Mouse (Mus musculus) frontal cortex, postnatal 14 days (tissue): ENCODE measurements around the gene Abhd14b.
"Not testable (repeated sequence)": the region's sequence is repeated elsewhere in the genome, so short reads cannot be mapped to it uniquely, and the experiment has no call there.

Experiments used
- DNase-seq, 2 experiments: peaks; one replicate each; pipeline ENCODE4 v3.0.0; 2022; ENCODE audit warnings: low spot score in 2 of 2

Gene Abhd14b

GRCm38 (mm10) chr9:106476002-106476923, 29.0 kb downstream of the Abhd14b start:
- DNase-seq = peak; percentile 21

- peak; percentile 99 to 100 for DNase-seq
These were observed 29.7 kb downstream of the Abhd14b start, which contains the start of gene Parp3 for GRCm38 (mm10) chr9:106476924-106477484. Gene Parp3, minus strand, starts transcription at chr9:106476949.

GRCm38 (mm10) chr9:106477649-106478048, 30.4 kb downstream of the Abhd14b start:
- DNase-seq = peak in 1 of 2 experiments; percentile 2

DNA sequence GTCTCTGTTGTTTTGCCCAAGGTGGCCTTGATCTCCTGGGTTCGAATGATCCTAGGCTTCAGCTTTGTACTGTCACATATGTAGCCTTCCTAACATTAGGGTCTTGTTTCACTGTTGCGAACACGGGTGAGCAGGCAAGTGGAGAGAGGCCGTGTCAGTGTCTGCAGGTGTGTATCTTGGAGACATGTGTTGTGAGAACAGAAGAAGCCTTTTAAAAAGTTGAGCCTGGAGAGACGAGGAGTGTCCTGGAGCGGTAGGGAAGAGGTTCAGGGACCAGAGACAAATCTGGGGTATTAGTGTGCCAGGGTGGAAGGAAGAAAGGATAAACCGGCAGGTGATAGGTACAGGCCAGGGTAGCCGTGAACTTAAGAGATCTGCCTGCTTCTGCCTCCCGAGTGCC, 30.8 kb downstream of the Abhd14b start:
- peak in 1 of 2 experiments; percentile 2 for DNase-seq

DNA sequence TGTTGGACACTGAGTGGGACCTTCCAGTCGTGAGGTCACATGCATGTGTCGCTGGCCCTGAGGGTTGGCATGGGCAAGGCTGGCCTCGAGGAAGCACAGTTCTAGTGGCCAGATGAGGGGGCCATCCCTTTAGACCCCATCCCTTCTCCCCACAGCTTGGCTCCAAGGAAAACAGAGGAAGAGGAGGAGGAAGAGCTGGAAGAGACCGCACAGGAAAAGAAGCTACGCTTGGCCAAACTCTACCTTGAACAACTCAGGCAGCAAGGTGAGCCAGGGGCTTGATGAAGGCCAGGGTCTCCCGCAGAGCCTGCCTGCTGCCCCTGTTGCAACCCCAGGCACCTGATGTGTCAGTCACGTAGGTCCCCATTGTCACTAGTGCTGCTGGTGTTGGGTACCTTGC, 33.3 kb downstream of the Abhd14b start:
- DNase-seq = peak in 1 of 2 experiments; percentile 1

- peak in 1 of 2 experiments; percentile 2 for DNase-seq
These were observed 33.8 kb downstream of the Abhd14b start for GRCm38 (mm10) chr9:106481075-106481474.

DNA sequence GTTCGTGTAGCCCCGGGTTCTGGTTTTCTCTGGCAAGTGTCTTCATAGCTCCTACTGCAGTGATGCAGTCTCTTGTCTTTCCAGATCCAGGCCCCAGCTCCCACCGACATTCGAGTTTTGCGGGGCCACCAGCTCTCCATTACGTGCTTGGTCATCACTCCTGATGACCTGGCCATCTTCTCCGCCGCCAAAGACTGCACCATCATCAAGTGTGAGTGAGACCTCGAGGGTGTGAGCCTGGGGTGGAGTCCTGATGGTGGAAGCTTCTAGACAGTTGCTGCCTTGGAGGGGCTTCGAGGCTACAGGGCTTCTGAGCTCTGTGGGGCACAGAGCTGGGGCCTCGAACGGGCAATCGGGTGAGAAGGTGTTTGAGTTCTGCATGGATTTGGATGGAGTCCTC, 34.4 kb downstream of the Abhd14b start:
- DNase-seq = peak in 1 of 2 experiments; percentile 2

DNA sequence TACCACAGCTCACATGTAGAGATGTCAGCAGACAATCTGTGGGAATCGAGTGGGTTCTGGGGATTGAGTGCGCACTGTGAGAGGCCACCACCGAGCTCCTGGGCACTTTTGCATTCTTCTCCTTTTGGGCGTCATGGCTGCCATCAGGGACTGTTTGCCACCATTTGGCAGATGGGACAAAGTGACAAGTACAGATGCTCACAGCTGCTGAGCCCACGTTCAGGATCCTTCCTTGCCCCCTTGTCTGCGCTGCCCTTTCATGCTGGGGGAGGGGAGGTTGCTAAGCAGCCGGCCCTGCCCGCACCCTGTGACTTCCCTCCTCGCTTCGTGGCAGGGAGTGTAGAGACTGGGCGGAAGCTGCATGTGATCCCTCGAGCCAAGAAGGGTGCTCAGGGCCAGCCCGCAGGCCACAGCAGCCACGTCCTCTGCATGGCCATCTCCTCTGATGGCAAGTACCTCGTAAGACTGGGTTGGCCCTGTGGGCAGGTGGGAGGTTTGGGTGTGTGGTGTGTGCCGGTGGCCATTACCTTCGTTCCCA, 35.4 kb downstream of the Abhd14b start:
- DNase-seq = peak in 1 of 2 experiments; percentile 1

- DNase-seq = no peak
These were observed 35.9 kb downstream of the Abhd14b start for GRCm38 (mm10) chr9:106483136-106483535.

DNA sequence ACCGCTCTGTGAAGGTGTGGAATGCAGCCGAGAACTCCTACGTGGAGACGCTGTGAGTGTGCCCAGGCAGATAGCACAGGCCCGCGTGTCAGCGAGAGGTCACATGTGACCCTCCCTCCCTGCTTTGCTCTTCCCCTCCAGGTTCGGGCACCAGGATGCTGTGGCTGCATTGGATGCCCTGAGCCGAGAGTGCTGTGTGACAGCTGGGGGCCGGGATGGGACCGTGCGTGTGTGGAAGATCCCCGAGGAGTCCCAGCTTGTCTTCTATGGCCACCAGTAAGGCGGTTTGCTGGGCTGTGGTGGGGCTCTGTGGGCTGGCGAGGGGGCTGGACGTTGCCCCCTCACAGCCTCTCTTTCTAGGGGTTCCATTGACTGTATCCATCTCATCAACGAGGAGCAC, 36.3 kb downstream of the Abhd14b start:
- DNase-seq = peak in 1 of 2 experiments; percentile 2

DNA sequence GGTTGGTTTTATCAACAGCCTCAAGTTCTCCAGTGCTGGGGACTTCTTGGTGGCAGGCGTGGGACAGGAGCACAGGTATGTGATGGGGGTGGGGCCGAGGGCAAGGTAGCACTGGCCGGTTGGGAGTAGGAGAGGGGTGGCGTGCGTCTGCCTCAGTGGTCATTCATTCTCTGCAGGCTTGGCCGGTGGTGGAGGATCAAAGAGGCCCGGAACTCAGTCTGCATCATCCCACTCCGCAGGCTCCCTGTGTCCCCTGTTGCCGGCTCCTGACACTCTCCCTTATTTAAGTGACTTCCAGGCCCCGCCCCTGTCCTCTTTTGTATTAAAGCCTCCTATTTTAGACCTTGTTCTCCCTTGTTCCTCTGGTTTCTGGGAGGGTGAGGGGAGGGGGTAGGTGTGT, 37.8 kb downstream of the Abhd14b start:
- peak in 1 of 2 experiments; percentile 2 for DNase-seq

DNA sequence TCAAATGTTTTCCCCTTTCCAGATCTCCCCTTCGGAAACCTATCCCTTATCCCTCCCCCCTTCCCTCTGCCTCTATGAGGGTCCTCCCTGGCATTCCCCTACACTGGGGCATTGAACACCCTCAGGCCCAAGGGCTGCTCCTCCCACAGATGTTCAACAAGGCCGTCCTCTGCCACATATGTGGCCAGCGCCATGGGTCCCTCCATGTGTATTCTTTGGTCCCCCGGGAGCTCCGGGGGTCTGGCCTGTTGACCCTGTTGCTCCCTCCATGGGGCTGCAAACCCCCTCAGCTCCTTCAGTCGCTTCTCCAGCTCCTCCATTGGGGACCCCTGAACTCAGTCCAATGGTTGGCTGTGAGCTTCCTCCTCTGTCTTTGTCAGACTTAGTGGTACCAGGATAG, 40.3 kb downstream of the Abhd14b start:
- not testable (repeated sequence) for DNase-seq

- no peak for DNase-seq
These were observed 52.4 kb downstream of the Abhd14b start, which contains the start of gene Iqcf1 for GRCm38 (mm10) chr9:106499667-106500066. Gene Iqcf1, plus strand, starts transcription at chr9:106499967.

GRCm38 (mm10) chr9:106501846-106502245, 54.6 kb downstream of the Abhd14b start:
- no peak for DNase-seq
